Mouse (Mus musculus) megakaryocyte, embryonic 14.5 days (primary cell): ENCODE measurements around the gene Adamts14. TPM values are rescaled to one million over a fixed set of nuclear protein-coding genes. Genes with fewer than 3 reads are reported as not detected.
A peak's percentile ranks its signal among the peaks of the same experiment; 100 is the strongest.

ENCODE experiments used
- H3K27me3 ChIP-seq: replicated peaks from 2 replicates; pipeline ENCODE3; 2012; ENCODE audit warnings: inconsistent platforms
- H3K36me3 ChIP-seq: replicated peaks from 2 replicates; pipeline ENCODE3; 2012; ENCODE audit warnings: low read length, inconsistent platforms, mixed read lengths
- H3K4me1 ChIP-seq: 2 replicates; pipeline ENCODE4 v1.6.1; 2012; ENCODE audit warnings: inconsistent platforms
- H3K4me3 ChIP-seq: replicated peaks from 2 replicates; pipeline ENCODE3; 2012; ENCODE audit warnings: moderate library complexity, mild to moderate bottlenecking, inconsistent platforms
- H3K9me3 ChIP-seq: 2 replicates; pipeline ENCODE4 v1.6.1; 2012; ENCODE audit warnings: inconsistent platforms
- FLI1 ChIP-seq: IDR thresholded peaks from 2 replicates; pipeline ENCODE4 v1.6.1; 2012; ENCODE audit warnings: low read length, inconsistent platforms, mixed read lengths
- GATA1 ChIP-seq: IDR thresholded peaks from 3 replicates; pipeline ENCODE4 v1.6.1; 2012; ENCODE audit warnings: mixed read lengths, low read length, inconsistent platforms, borderline replicate concordance
- polyA plus RNA-seq: library from polyadenylated mRNA; stranded (reverse); fragments of >175 nt; gene quantifications from 2 replicates; pipeline ENCODE4 v1.2.3, GENCODE M21; 2012; ENCODE audit warnings: low replicate concordance; ENCODE audit not compliant: insufficient read depth

The Adamts14 gene
- polyA plus RNA-seq, 1 experiment: 0.12 TPM

GRCm38 (mm10) chr10:61149476-61149875 lies 123.8 kb downstream of the Adamts14 start:
- Histone ChIP-seq H3K9me3 (no peaks in the 10 kb centered on the region), H3K4me3 (no peak overlapping the region), H3K36me3 (no peaks in the 10 kb centered on the region), H3K4me1 (peaks cover 21% of the 10 kb centered on the region), H3K27me3 (peaks cover 66% of the 10 kb centered on the region)
- TF ChIP-seq GATA1 (no peak), FLI1 (no peak)

DNA sequence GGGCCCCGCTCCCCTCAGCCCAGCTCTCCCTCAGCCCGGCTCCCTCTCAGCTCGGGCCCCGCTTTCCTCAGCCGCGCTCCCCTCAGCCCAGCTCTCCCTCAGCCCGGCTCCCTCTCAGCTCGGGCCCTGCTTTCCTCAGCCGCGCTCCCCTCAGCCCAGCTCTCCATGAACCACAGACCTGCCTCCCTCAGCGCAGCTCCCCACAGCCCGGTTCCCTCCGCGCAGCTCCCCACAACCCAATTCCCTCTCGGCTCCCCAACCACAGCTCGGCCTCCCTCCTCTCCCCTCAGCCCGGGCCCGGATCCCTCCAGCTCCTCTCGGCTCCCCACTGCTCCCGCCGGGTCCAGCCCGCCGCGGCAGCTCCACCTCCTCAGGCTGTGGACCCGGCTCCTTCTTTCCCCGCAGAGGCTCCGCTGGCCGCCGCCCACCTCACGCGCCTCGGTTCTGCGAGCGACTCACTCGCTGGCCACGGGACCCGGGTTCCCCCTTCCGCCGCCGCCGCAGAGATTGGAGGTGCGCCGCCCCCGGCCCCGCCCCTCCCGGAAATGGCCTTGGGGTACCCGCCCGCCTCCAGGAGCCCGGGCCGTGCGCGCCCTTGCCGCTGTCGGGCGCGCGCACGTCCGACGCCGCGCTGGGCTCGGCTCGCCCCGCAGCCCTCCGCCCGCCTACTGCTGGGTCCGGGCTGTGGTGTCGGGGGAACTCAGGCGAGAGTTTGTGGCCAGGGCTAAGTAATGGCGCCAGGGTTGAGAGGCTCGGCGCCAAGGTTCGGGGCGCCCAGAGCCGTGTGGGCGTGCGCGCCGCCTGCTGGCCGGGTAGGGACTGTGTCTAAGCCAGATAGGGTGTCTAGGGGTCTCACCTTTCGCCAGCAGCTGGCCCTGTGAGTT lies 125.8 kb downstream of the Adamts14 start, which contains the start of gene Sgpl1:
TSS of gene Sgpl1 (minus strand) at position 547 of the 884 bp plus-strand sequence.
- TF ChIP-seq GATA1 (no peak), FLI1 (no peak)
- Histone ChIP-seq H3K9me3 (no peaks in the 10 kb centered on the region), H3K4me3 (peak within 1 kb of the TSS; percentile 91), H3K27me3 (peaks cover 71% of the 10 kb centered on the region), H3K4me1 (peaks cover 21% of the 10 kb centered on the region), H3K36me3 (no peaks in the 10 kb centered on the region)

Other genes starting within 250 kb of the Adamts14 start
- 0.60 TPM in 1 of 2 replicates, not detected in the other for gene Pcbd1, start 184.1 kb downstream of the Adamts14 start, polyA plus RNA-seq
- 3.6 TPM in 1 of 2 replicates, not detected in the other for gene Sgpl1, start 125.7 kb downstream of the Adamts14 start, polyA plus RNA-seq
- gene Tbata, start 101.5 kb downstream of the Adamts14 start, polyA plus RNA-seq: not detected in 2 replicates
- gene Prf1, start 24.4 kb upstream of the Adamts14 start, polyA plus RNA-seq: not detected in 2 replicates
- gene Pald1, start 110.1 kb upstream of the Adamts14 start, polyA plus RNA-seq: 0.30 TPM in 1 of 2 replicates, not detected in the other
- not detected in 2 replicates for gene Nodal, start 144.5 kb upstream of the Adamts14 start, polyA plus RNA-seq
- 24.5 and 52.9 TPM in 2 replicates for gene Eif4ebp2, start 179.2 kb upstream of the Adamts14 start, polyA plus RNA-seq
- gene Lrrc20, start 202.4 kb upstream of the Adamts14 start, polyA plus RNA-seq: 2.0 and 5.2 TPM in 2 replicates